10 mouse cellular contexts compared by ENCODE assay signal in genomic region chr12:92292460-92293340, GRCm38 (mm10).
A peak's percentile ranks its signal among the peaks of the same experiment; 100 is the strongest.
DNase-seq lines count a peak whose midpoint lies in the region; ATAC-seq lines count a peak whose summit lies in the region.
"Had no signal": no experiment of that assay in that cellular context is flagged by ENCODE, and none has a peak within 500 bp of the region (broad histone marks: within the 10 kb centered on the region; RNA-seq: fewer than 3 reads in every experiment).

No protein-coding gene starts in this region.

- H3K27me3 ChIP-seq in embryonic facial prominence, embryonic 14.5 days (replicated peaks; ENCODE audit: control insufficient read depth, insufficient read depth, low read length), result no peaks in the 10 kb centered on the region
- H3K27me3 ChIP-seq in hindbrain, embryonic 12.5 days, result no peaks in the 10 kb centered on the region
- no peaks in the 10 kb centered on the region for H3K27me3 ChIP-seq in midbrain, embryonic 12.5 days

- peak; percentile 68; the same call in 1 of the 2 replicates for ATAC-seq in embryonic facial prominence, embryonic 14.5 days (ENCODE audit: low read depth)
- ATAC-seq in hindbrain, embryonic 12.5 days (ENCODE audit: low FRiP score), result peak; percentile 83
- ATAC-seq in midbrain, embryonic 12.5 days (ENCODE audit: low FRiP score, low read depth), result peak; percentile 91
- no peak for ATAC-seq in frontal cortex, adult (ENCODE audit: low TSS enrichment)

- 28% methylated on average over 11 of the region's 11 CpGs for WGBS in embryonic facial prominence, embryonic 14.5 days
- WGBS in hindbrain, embryonic 12.5 days, result 11% methylated on average over 11 of the region's 11 CpGs
- 15% methylated on average over 11 of the region's 11 CpGs for WGBS in midbrain, embryonic 12.5 days

- no peaks in the 10 kb centered on the region for H3K9me3 ChIP-seq in embryonic facial prominence, embryonic 14.5 days (ENCODE audit: control insufficient read depth, low read length)
- H3K9me3 ChIP-seq in hindbrain, embryonic 12.5 days (replicated peaks), result no peaks in the 10 kb centered on the region
- no peaks in the 10 kb centered on the region for H3K9me3 ChIP-seq in midbrain, embryonic 12.5 days

- H3K9ac ChIP-seq in embryonic facial prominence, embryonic 14.5 days (ENCODE audit: low read depth, low read length), result no peak overlapping the region
- no peak overlapping the region for H3K9ac ChIP-seq in hindbrain, embryonic 12.5 days
- H3K9ac ChIP-seq in midbrain, embryonic 12.5 days (replicated peaks), result no peak overlapping the region

- DNase-seq in embryonic facial prominence, embryonic 14.5 days (ENCODE audit: low spot score), result peak; percentile 56
- DNase-seq in retina, postnatal 1 day, result peak; percentile 91
- DNase-seq in adrenal gland, postnatal 25 days, result no peak
- no peak for DNase-seq in ovary, postnatal 36 days (ENCODE audit: low spot score)
- DNase-seq: cerebellum, postnatal 36 days; kidney, adult 18-20 months had no signal

- no peak overlapping the region for H3K4me2 ChIP-seq in embryonic facial prominence, embryonic 14.5 days (ENCODE audit: low read depth, low read length)
- H3K4me2 ChIP-seq in hindbrain, embryonic 12.5 days (replicated peaks), result peak overlapping the region; percentile 37
- peak overlapping the region; percentile 40 for H3K4me2 ChIP-seq in midbrain, embryonic 12.5 days (replicated peaks)
- H3K4me2 ChIP-seq: liver, embryonic 11.5 days had no signal

- H3K4me3 ChIP-seq in embryonic facial prominence, embryonic 14.5 days (ENCODE audit: low read depth, low read length), result no peak overlapping the region
- no peak overlapping the region for H3K4me3 ChIP-seq in hindbrain, embryonic 12.5 days
- H3K4me3 ChIP-seq in midbrain, embryonic 12.5 days, result no peak overlapping the region

- no peaks in the 10 kb centered on the region for H3K4me1 ChIP-seq in embryonic facial prominence, embryonic 14.5 days (ENCODE audit: control insufficient read depth, insufficient read depth, low read length)
- peaks cover 13% of the 10 kb centered on the region for H3K4me1 ChIP-seq in hindbrain, embryonic 12.5 days
- H3K4me1 ChIP-seq in midbrain, embryonic 12.5 days, result peaks cover 21% of the 10 kb centered on the region

- H3K36me3 ChIP-seq in embryonic facial prominence, embryonic 14.5 days (ENCODE audit: control insufficient read depth, insufficient read depth, low read length), result no peaks in the 10 kb centered on the region
- H3K36me3 ChIP-seq in hindbrain, embryonic 12.5 days, result no peaks in the 10 kb centered on the region
- no peaks in the 10 kb centered on the region for H3K36me3 ChIP-seq in midbrain, embryonic 12.5 days

- no peak overlapping the region for H3K27ac ChIP-seq in embryonic facial prominence, embryonic 14.5 days (replicated peaks; ENCODE audit: low read depth, low read length)
- peak overlapping the region; percentile 68 for H3K27ac ChIP-seq in hindbrain, embryonic 12.5 days
- H3K27ac ChIP-seq in midbrain, embryonic 12.5 days (replicated peaks), result peak overlapping the region; percentile 82

Comparison
In these comparisons a context has a peak if more than half of its experiments do, and no peak if none do; other contexts are left out.
1. DNase-seq: peak in embryonic facial prominence, embryonic 14.5 days (single experiment) and retina, postnatal 1 day (single experiment); none in adrenal gland, postnatal 25 days (single experiment) and ovary, postnatal 36 days (single experiment).